Mouse (Mus musculus): Measurements from ENCODE around the gene Ptchd4. TPM values are rescaled to one million over a fixed set of nuclear protein-coding genes. Genes with fewer than 3 reads are reported as not detected.

Ptchd4 gene
- polyA plus RNA-seq, 1 experiment from 2014 or later, result 0.70 TPM

- no peak overlapping the region for H3K4me3 ChIP-seq (ENCODE audit: low read length)
- H3K4me2 ChIP-seq (replicated peaks; ENCODE audit: low read depth, low read length), result no peak overlapping the region
- no peak overlapping the region for H3K9ac ChIP-seq (ENCODE audit: low read depth, low read length)
- ATAC-seq (ENCODE audit: low FRiP score, low TSS enrichment), result no peak
- no peaks in the 10 kb centered on the region for H3K9me3 ChIP-seq (ENCODE audit: control insufficient read depth, low read length)
- 32% methylated on average over 1 of the region's 1 CpGs for WGBS
- H3K36me3 ChIP-seq (ENCODE audit: control insufficient read depth, insufficient read depth, low read length), result no peaks in the 10 kb centered on the region
- H3K27me3 ChIP-seq (ENCODE audit: control insufficient read depth, insufficient read depth, low read length), result no peaks in the 10 kb centered on the region
- no peak overlapping the region for H3K27ac ChIP-seq (ENCODE audit: low read depth, low read length)
- no peaks in the 10 kb centered on the region for H3K4me1 ChIP-seq (ENCODE audit: control insufficient read depth, insufficient read depth, low read length)
These were observed 49.0 kb downstream of the Ptchd4 start for GRCm38 (mm10) chr17:42364716-42365115.

- Histone ChIP-seq H3K9me3 (ENCODE audit: control insufficient read depth, low read length) (no peaks in the 10 kb centered on the region), H3K4me3 (ENCODE audit: low read length) (no peak overlapping the region), H3K4me1 (ENCODE audit: control insufficient read depth, insufficient read depth, low read length) (no peaks in the 10 kb centered on the region), H3K27me3 (ENCODE audit: control insufficient read depth, insufficient read depth, low read length) (no peaks in the 10 kb centered on the region), H3K36me3 (ENCODE audit: control insufficient read depth, insufficient read depth, low read length) (no peaks in the 10 kb centered on the region), H3K4me2 (replicated peaks; ENCODE audit: low read depth, low read length) (no peak overlapping the region), H3K9ac (ENCODE audit: low read depth, low read length) (no peak overlapping the region), H3K27ac (ENCODE audit: low read depth, low read length) (no peak overlapping the region)
- WGBS, result 90% methylated on average over 4 of the region's 4 CpGs
- ATAC-seq (ENCODE audit: low FRiP score, low TSS enrichment), result no peak
These were observed 59.1 kb downstream of the Ptchd4 start for GRCm38 (mm10) chr17:42374881-42375280.

- Histone ChIP-seq H3K27me3 (ENCODE audit: control insufficient read depth, insufficient read depth, low read length) (no peaks in the 10 kb centered on the region), H3K9ac (ENCODE audit: low read depth, low read length) (no peak overlapping the region), H3K27ac (ENCODE audit: low read depth, low read length) (no peak overlapping the region), H3K4me3 (ENCODE audit: low read length) (no peak overlapping the region), H3K4me2 (replicated peaks; ENCODE audit: low read depth, low read length) (no peak overlapping the region), H3K36me3 (ENCODE audit: control insufficient read depth, insufficient read depth, low read length) (no peaks in the 10 kb centered on the region), H3K9me3 (ENCODE audit: control insufficient read depth, low read length) (no peaks in the 10 kb centered on the region), H3K4me1 (ENCODE audit: control insufficient read depth, insufficient read depth, low read length) (no peaks in the 10 kb centered on the region)
- ATAC-seq (ENCODE audit: low FRiP score, low TSS enrichment), result no peak
These were observed 77.3 kb downstream of the Ptchd4 start for GRCm38 (mm10) chr17:42393086-42393485.

- no peak for ATAC-seq (ENCODE audit: low FRiP score, low TSS enrichment)
- H3K27me3 ChIP-seq (ENCODE audit: control insufficient read depth, insufficient read depth, low read length), result no peaks in the 10 kb centered on the region
- no peak overlapping the region for H3K9ac ChIP-seq (ENCODE audit: low read depth, low read length)
- H3K36me3 ChIP-seq (ENCODE audit: control insufficient read depth, insufficient read depth, low read length), result no peaks in the 10 kb centered on the region
- WGBS, result 92% methylated on average over 3 of the region's 3 CpGs
- H3K9me3 ChIP-seq (ENCODE audit: control insufficient read depth, low read length), result no peaks in the 10 kb centered on the region
- H3K27ac ChIP-seq (ENCODE audit: low read depth, low read length), result no peak overlapping the region
- no peak overlapping the region for H3K4me3 ChIP-seq (ENCODE audit: low read length)
- no peak overlapping the region for H3K4me2 ChIP-seq (replicated peaks; ENCODE audit: low read depth, low read length)
- H3K4me1 ChIP-seq (ENCODE audit: control insufficient read depth, insufficient read depth, low read length), result no peaks in the 10 kb centered on the region
These were observed 79.6 kb downstream of the Ptchd4 start for GRCm38 (mm10) chr17:42395299-42395698.

GRCm38 (mm10) chr17:42418449-42418848 is 102.7 kb downstream of the Ptchd4 start:
- Histone ChIP-seq H3K4me1 (ENCODE audit: control insufficient read depth, insufficient read depth, low read length) (no peaks in the 10 kb centered on the region), H3K9ac (ENCODE audit: low read depth, low read length) (no peak overlapping the region), H3K9me3 (ENCODE audit: control insufficient read depth, low read length) (no peaks in the 10 kb centered on the region), H3K36me3 (ENCODE audit: control insufficient read depth, insufficient read depth, low read length) (no peaks in the 10 kb centered on the region), H3K27ac (ENCODE audit: low read depth, low read length) (no peak overlapping the region), H3K4me2 (replicated peaks; ENCODE audit: low read depth, low read length) (no peak overlapping the region), H3K4me3 (ENCODE audit: low read length) (no peak overlapping the region), H3K27me3 (ENCODE audit: control insufficient read depth, insufficient read depth, low read length) (no peaks in the 10 kb centered on the region)
- 89% methylated on average over 1 of the region's 1 CpGs for WGBS
- ATAC-seq (ENCODE audit: low FRiP score, low TSS enrichment), result no peak

- 93% methylated on average over 1 of the region's 1 CpGs for WGBS
- H3K9ac ChIP-seq (ENCODE audit: low read depth, low read length), result no peak overlapping the region
These were observed 112.2 kb downstream of the Ptchd4 start for GRCm38 (mm10) chr17:42427961-42428360.

GRCm38 (mm10) chr17:42430380-42430779 is 114.6 kb downstream of the Ptchd4 start:
- H3K4me1 ChIP-seq (ENCODE audit: control insufficient read depth, insufficient read depth, low read length), result no peaks in the 10 kb centered on the region
- no peaks in the 10 kb centered on the region for H3K9me3 ChIP-seq (ENCODE audit: control insufficient read depth, low read length)
- 86% methylated on average over 2 of the region's 2 CpGs for WGBS
- no peaks in the 10 kb centered on the region for H3K36me3 ChIP-seq (ENCODE audit: control insufficient read depth, insufficient read depth, low read length)
- no peak for ATAC-seq (ENCODE audit: low FRiP score, low TSS enrichment)
- no peak overlapping the region for H3K9ac ChIP-seq (ENCODE audit: low read depth, low read length)
- H3K4me2 ChIP-seq (replicated peaks; ENCODE audit: low read depth, low read length), result no peak overlapping the region
- H3K4me3 ChIP-seq (ENCODE audit: low read length), result no peak overlapping the region
- H3K27ac ChIP-seq (ENCODE audit: low read depth, low read length), result no peak overlapping the region
- no peaks in the 10 kb centered on the region for H3K27me3 ChIP-seq (ENCODE audit: control insufficient read depth, insufficient read depth, low read length)

More at GRCm38 (mm10) chr17:42427961-42428360, 112.2 kb downstream of the Ptchd4 start:
- H3K4me2 ChIP-seq (replicated peaks; ENCODE audit: low read depth, low read length), result no peak overlapping the region
- no peaks in the 10 kb centered on the region for H3K36me3 ChIP-seq (ENCODE audit: control insufficient read depth, insufficient read depth, low read length)
- no peak for ATAC-seq (ENCODE audit: low FRiP score, low TSS enrichment)
- H3K27me3 ChIP-seq (ENCODE audit: control insufficient read depth, insufficient read depth, low read length), result no peaks in the 10 kb centered on the region
- H3K4me3 ChIP-seq (ENCODE audit: low read length), result no peak overlapping the region
- no peak overlapping the region for H3K27ac ChIP-seq (ENCODE audit: low read depth, low read length)
- no peaks in the 10 kb centered on the region for H3K4me1 ChIP-seq (ENCODE audit: control insufficient read depth, insufficient read depth, low read length)
- H3K9me3 ChIP-seq (ENCODE audit: control insufficient read depth, low read length), result no peaks in the 10 kb centered on the region

- Histone ChIP-seq H3K4me1 (ENCODE audit: control insufficient read depth, insufficient read depth, low read length) (no peaks in the 10 kb centered on the region), H3K36me3 (ENCODE audit: control insufficient read depth, insufficient read depth, low read length) (no peaks in the 10 kb centered on the region), H3K27ac (ENCODE audit: low read depth, low read length) (no peak overlapping the region), H3K4me3 (ENCODE audit: low read length) (no peak overlapping the region), H3K9me3 (ENCODE audit: control insufficient read depth, low read length) (no peaks in the 10 kb centered on the region), H3K4me2 (replicated peaks; ENCODE audit: low read depth, low read length) (no peak overlapping the region), H3K27me3 (ENCODE audit: control insufficient read depth, insufficient read depth, low read length) (no peaks in the 10 kb centered on the region), H3K9ac (ENCODE audit: low read depth, low read length) (no peak overlapping the region)
- no peak for ATAC-seq (ENCODE audit: low FRiP score, low TSS enrichment)
- 92% methylated on average over 2 of the region's 2 CpGs for WGBS
These were observed 136.5 kb downstream of the Ptchd4 start for GRCm38 (mm10) chr17:42452235-42452634.

- H3K4me2 ChIP-seq (replicated peaks; ENCODE audit: low read depth, low read length), result no peak overlapping the region
- H3K4me1 ChIP-seq (ENCODE audit: control insufficient read depth, insufficient read depth, low read length), result no peaks in the 10 kb centered on the region
- H3K36me3 ChIP-seq (ENCODE audit: control insufficient read depth, insufficient read depth, low read length), result no peaks in the 10 kb centered on the region
- no peaks in the 10 kb centered on the region for H3K27me3 ChIP-seq (ENCODE audit: control insufficient read depth, insufficient read depth, low read length)
- 68% methylated on average over 2 of the region's 2 CpGs for WGBS
- no peak overlapping the region for H3K4me3 ChIP-seq (ENCODE audit: low read length)
- H3K9me3 ChIP-seq (ENCODE audit: control insufficient read depth, low read length), result no peaks in the 10 kb centered on the region
- H3K27ac ChIP-seq (ENCODE audit: low read depth, low read length), result no peak overlapping the region
- no peak for ATAC-seq (ENCODE audit: low FRiP score, low TSS enrichment)
- H3K9ac ChIP-seq (ENCODE audit: low read depth, low read length), result no peak overlapping the region
These were observed 140.7 kb downstream of the Ptchd4 start for GRCm38 (mm10) chr17:42456441-42456840.

GRCm38 (mm10) chr17:42462726-42463125 is 147.0 kb downstream of the Ptchd4 start:
- Histone ChIP-seq H3K27me3 (ENCODE audit: control insufficient read depth, insufficient read depth, low read length) (no peaks in the 10 kb centered on the region), H3K4me3 (ENCODE audit: low read length) (no peak overlapping the region), H3K4me1 (ENCODE audit: control insufficient read depth, insufficient read depth, low read length) (no peaks in the 10 kb centered on the region), H3K4me2 (replicated peaks; ENCODE audit: low read depth, low read length) (no peak overlapping the region), H3K36me3 (ENCODE audit: control insufficient read depth, insufficient read depth, low read length) (no peaks in the 10 kb centered on the region), H3K9ac (ENCODE audit: low read depth, low read length) (no peak overlapping the region), H3K9me3 (ENCODE audit: control insufficient read depth, low read length) (no peaks in the 10 kb centered on the region), H3K27ac (ENCODE audit: low read depth, low read length) (no peak overlapping the region)
- no peak for ATAC-seq (ENCODE audit: low FRiP score, low TSS enrichment)

All from kidney, embryonic 14.5 days (tissue).